Mouse (Mus musculus): ENCODE measurements around the gene Pkp1. TPM values are rescaled to one million over a fixed set of nuclear protein-coding genes. Genes with fewer than 3 reads are reported as not detected.

The Pkp1 gene
- under 1 TPM; 0.10 to 0.14 TPM for total RNA-seq (2021)

- no peak for DNase-seq
- intact Hi-C loops (cut with DNase I) = no loop called here
Measured at GRCm38 (mm10) chr1:135918644-135919407, at the start of gene Pkp1. Gene Pkp1, minus strand, starts transcription at chr1:135919207.

GRCm38 (mm10) chr1:135967739-135968138 is 48.7 kb upstream of the Pkp1 start:
- intact Hi-C loops (cut with DNase I) = no loop called here
- DNase-seq = no peak

- no peak for DNase-seq
- intact Hi-C loops (cut with DNase I) = no loop called here
Measured at GRCm38 (mm10) chr1:135964561-135964960, 45.6 kb upstream of the Pkp1 start.

GRCm38 (mm10) chr1:135963177-135963576 is 44.2 kb upstream of the Pkp1 start:
- DNase-seq = no peak
- intact Hi-C loops (cut with DNase I) = no loop called here

- peak; percentile 25 to 50 for DNase-seq
- intact Hi-C loops (cut with DNase I) = no loop called here
Measured at GRCm38 (mm10) chr1:135958483-135958882, 39.5 kb upstream of the Pkp1 start.

GRCm38 (mm10) chr1:135948871-135949270 is 29.9 kb upstream of the Pkp1 start:
- intact Hi-C loops (cut with DNase I) = no loop called here
- no peak for DNase-seq

- no peak for DNase-seq
- intact Hi-C loops (cut with DNase I) = no loop called here
Measured at GRCm38 (mm10) chr1:135946247-135946646, 27.2 kb upstream of the Pkp1 start.

- intact Hi-C loops (cut with DNase I) = no loop called here
- DNase-seq = peak; percentile 42 to 62
Measured at GRCm38 (mm10) chr1:135945711-135946110, 26.7 kb upstream of the Pkp1 start.

GRCm38 (mm10) chr1:135944526-135945259 is 25.7 kb upstream of the Pkp1 start:
- peak; percentile 88 to 94 for DNase-seq
- intact Hi-C loops (cut with DNase I) = loop anchor here (1.0 to 5.0 kb wide), 2 partner anchors 79 to 132 kb away; no protein-coding TSS in a partner anchor

- DNase-seq = no peak
- intact Hi-C loops (cut with DNase I) = loop anchor here (1.0 to 5.0 kb wide), 2 partner anchors 78 to 131 kb away; no protein-coding TSS in a partner anchor
Measured at GRCm38 (mm10) chr1:135943713-135944112, 24.7 kb upstream of the Pkp1 start.

- no peak for DNase-seq
- intact Hi-C loops (cut with DNase I) = loop anchor here (5.0 kb wide), 1 partner anchor 130 kb away; no protein-coding TSS in a partner anchor
Measured at GRCm38 (mm10) chr1:135942116-135942515, 23.1 kb upstream of the Pkp1 start.

GRCm38 (mm10) chr1:135941259-135942006 is 22.4 kb upstream of the Pkp1 start:
- intact Hi-C loops (cut with DNase I) = loop anchor here (5.0 kb wide), 1 partner anchor 129 kb away; no protein-coding TSS in a partner anchor
- DNase-seq = no peak

- intact Hi-C loops (cut with DNase I) = no loop called here
- DNase-seq = no peak
Measured at GRCm38 (mm10) chr1:135936091-135936490, 17.1 kb upstream of the Pkp1 start.

GRCm38 (mm10) chr1:135933704-135934293 is 14.8 kb upstream of the Pkp1 start:
- intact Hi-C loops (cut with DNase I) = no loop called here
- no peak for DNase-seq

GRCm38 (mm10) chr1:135929876-135930275 is 10.9 kb upstream of the Pkp1 start:
- intact Hi-C loops (cut with DNase I) = no loop called here
- DNase-seq = no peak

GRCm38 (mm10) chr1:135925848-135926247 is 6.8 kb upstream of the Pkp1 start:
- no peak for DNase-seq
- intact Hi-C loops (cut with DNase I) = no loop called here

- no peak for DNase-seq
- intact Hi-C loops (cut with DNase I) = no loop called here
Measured at GRCm38 (mm10) chr1:135924377-135924994, 5.5 kb upstream of the Pkp1 start.

- intact Hi-C loops (cut with DNase I) = no loop called here
Measured at GRCm38 (mm10) chr1:135923229-135923628, 4.2 kb upstream of the Pkp1 start.

GRCm38 (mm10) chr1:135917206-135917605 is 1.8 kb downstream of the Pkp1 start:
- intact Hi-C loops (cut with DNase I) = no loop called here
- no peak for DNase-seq

More at GRCm38 (mm10) chr1:135923229-135923628, 4.2 kb upstream of the Pkp1 start:
- no peak for DNase-seq

GRCm38 (mm10) chr1:135916486-135917058 is 2.4 kb downstream of the Pkp1 start:
- DNase-seq = no peak
- intact Hi-C loops (cut with DNase I) = no loop called here
